Mouse (Mus musculus) forebrain, embryonic 12.5 days (tissue): ENCODE measurements around the gene Tdgf1. TPM values are rescaled to one million over a fixed set of nuclear protein-coding genes. Genes with fewer than 3 reads are reported as not detected.
A peak's percentile ranks its signal among the peaks of the same experiment; 100 is the strongest.

Experiments used
- ATAC-seq: fragments of 200-750 bp; cut with Nextera tagmentation; 2 replicates; pipeline ENCODE4 v1.8.0; 2017; ENCODE audit warnings: moderate TSS enrichment; ENCODE audit not compliant: low FRiP score
- H3K27ac ChIP-seq: fragments of 300-500 bp; sonication (generic); 2 replicates; pipeline ENCODE4 v1.5.1; 2016; ENCODE audit warnings: mild to moderate bottlenecking
- H3K27me3 ChIP-seq: fragments of 300-500 bp; sonication (generic); 2 replicates; pipeline ENCODE4 v1.6.1; 2016; ENCODE audit warnings: mild to moderate bottlenecking
- H3K36me3 ChIP-seq: fragments of 300-500 bp; sonication (generic); replicated peaks from 2 replicates; pipeline ENCODE4 v1.6.1; 2016; ENCODE audit warnings: mild to moderate bottlenecking
- H3K4me1 ChIP-seq: fragments of 300-500 bp; sonication (generic); 2 replicates; pipeline ENCODE4 v1.6.1; 2016
- H3K4me2 ChIP-seq: fragments of 300-500 bp; sonication (generic); 2 replicates; pipeline ENCODE4 v1.6.1; 2016; ENCODE audit warnings: mild to moderate bottlenecking, moderate library complexity
- H3K4me3 ChIP-seq: fragments of 300-500 bp; sonication (generic); replicated peaks from 2 replicates; pipeline ENCODE4 v1.5.1; 2016; ENCODE audit warnings: mild to moderate bottlenecking
- H3K9ac ChIP-seq: fragments of 300-500 bp; sonication (generic); 2 replicates; pipeline ENCODE4 v1.6.1; 2016; ENCODE audit warnings: mild to moderate bottlenecking
- H3K9me3 ChIP-seq: fragments of 300-500 bp; sonication (generic); 2 replicates; pipeline ENCODE4 v1.6.1; 2016
- whole genome bisulfite sequencing: fragments of 180-500 bp; shearing (Covaris S2); methylation state at CpG from one replicate; pipeline ENCODE4 v1.1.7; 2016; 5-methylcytosine and 5-hydroxymethylcytosine counted together
- polyA plus RNA-seq: library from polyadenylated mRNA; unstranded; fragments of >200 nt; fragmentation: Nextera tagmentation; extraction: Ambion mirVana; gene quantifications from 2 replicates; pipeline ENCODE4 v1.2.1, GENCODE M21; 2016

Gene Tdgf1
- polyA plus RNA-seq, 1 experiment from 2014 or later: not detected

- Histone ChIP-seq H3K9me3 (no peaks in the 10 kb centered on the region), H3K27ac (no peak overlapping the region), H3K9ac (no peak overlapping the region), H3K4me2 (no peak overlapping the region), H3K27me3 (no peaks in the 10 kb centered on the region), H3K4me1 (no peaks in the 10 kb centered on the region), H3K36me3 (no peaks in the 10 kb centered on the region), H3K4me3 (no peak overlapping the region)
- 74% methylated on average over 2 of the region's 2 CpGs for WGBS
- no peak for ATAC-seq
These were observed 19.9 kb upstream of the Tdgf1 start for GRCm38 (mm10) chr9:110965910-110966231.

GRCm38 (mm10) chr9:110965062-110965909 lies 19.3 kb upstream of the Tdgf1 start:
- no peak for ATAC-seq

GRCm38 (mm10) chr9:110963566-110964115 lies 17.7 kb upstream of the Tdgf1 start:
- WGBS: 92% methylated on average over 8 of the region's 8 CpGs
- no peak overlapping the region for H3K9ac ChIP-seq
- H3K36me3 ChIP-seq: no peaks in the 10 kb centered on the region
- no peaks in the 10 kb centered on the region for H3K27me3 ChIP-seq
- no peaks in the 10 kb centered on the region for H3K4me1 ChIP-seq
- H3K9me3 ChIP-seq: no peaks in the 10 kb centered on the region
- ATAC-seq: no peak
- no peak overlapping the region for H3K27ac ChIP-seq
- H3K4me3 ChIP-seq: no peak overlapping the region
- no peak overlapping the region for H3K4me2 ChIP-seq

More at GRCm38 (mm10) chr9:110965062-110965909, 19.3 kb upstream of the Tdgf1 start:
- WGBS: 91% methylated on average over 22 of the region's 22 CpGs
- no peak overlapping the region for H3K4me3 ChIP-seq
- H3K36me3 ChIP-seq: no peaks in the 10 kb centered on the region
- H3K27me3 ChIP-seq: no peaks in the 10 kb centered on the region
- H3K9me3 ChIP-seq: no peaks in the 10 kb centered on the region
- H3K27ac ChIP-seq: no peak overlapping the region
- no peak overlapping the region for H3K4me2 ChIP-seq
- no peaks in the 10 kb centered on the region for H3K4me1 ChIP-seq
- no peak overlapping the region for H3K9ac ChIP-seq

- H3K36me3 ChIP-seq: no peaks in the 10 kb centered on the region
- WGBS: 93% methylated on average over 8 of the region's 8 CpGs
- 0 out of 2 replicates have a peak, but pooled peaks cover 2% of the 10 kb centered on the region for H3K27me3 ChIP-seq
- no peaks in the 10 kb centered on the region for H3K9me3 ChIP-seq
- H3K4me2 ChIP-seq: no peak overlapping the region
- no peaks in the 10 kb centered on the region for H3K4me1 ChIP-seq
- no peak for ATAC-seq
- no peak overlapping the region for H3K27ac ChIP-seq
- H3K9ac ChIP-seq: no peak overlapping the region
- no peak overlapping the region for H3K4me3 ChIP-seq
These were observed 15.4 kb upstream of the Tdgf1 start for GRCm38 (mm10) chr9:110961386-110961785.

- H3K9ac ChIP-seq: no peak overlapping the region
- no peak for ATAC-seq
- no peaks in the 10 kb centered on the region for H3K9me3 ChIP-seq
- no peaks in the 10 kb centered on the region for H3K4me1 ChIP-seq
- no peak overlapping the region for H3K27ac ChIP-seq
- H3K4me2 ChIP-seq: no peak overlapping the region
- H3K27me3 ChIP-seq: peaks cover 10% of the 10 kb centered on the region
- WGBS: 90% methylated on average over 13 of the region's 13 CpGs
- no peak overlapping the region for H3K4me3 ChIP-seq
- H3K36me3 ChIP-seq: no peaks in the 10 kb centered on the region
These were observed 14.5 kb upstream of the Tdgf1 start for GRCm38 (mm10) chr9:110960230-110961149.

GRCm38 (mm10) chr9:110959669-110960068 lies 13.7 kb upstream of the Tdgf1 start:
- H3K27ac ChIP-seq: no peak overlapping the region
- H3K9ac ChIP-seq: no peak overlapping the region
- H3K36me3 ChIP-seq: no peaks in the 10 kb centered on the region
- H3K27me3 ChIP-seq: peaks cover 18% of the 10 kb centered on the region
- no peak overlapping the region for H3K4me3 ChIP-seq
- no peaks in the 10 kb centered on the region for H3K9me3 ChIP-seq
- peaks cover 2% of the 10 kb centered on the region; the same call in 1 of the 2 replicates for H3K4me1 ChIP-seq
- ATAC-seq: no peak
- WGBS: 79% methylated on average over 5 of the region's 5 CpGs
- H3K4me2 ChIP-seq: no peak overlapping the region

GRCm38 (mm10) chr9:110955962-110956361 lies 10.0 kb upstream of the Tdgf1 start:
- WGBS: 88% methylated on average over 6 of the region's 6 CpGs

GRCm38 (mm10) chr9:110954681-110955445 lies 8.9 kb upstream of the Tdgf1 start:
- H3K4me2 ChIP-seq: no peak overlapping the region; the same call in 1 of the 2 replicates
- H3K27ac ChIP-seq: no peak overlapping the region
- no peak overlapping the region for H3K9ac ChIP-seq
- no peak overlapping the region for H3K4me3 ChIP-seq
- H3K36me3 ChIP-seq: no peaks in the 10 kb centered on the region
- peaks cover 46% of the 10 kb centered on the region for H3K27me3 ChIP-seq
- H3K4me1 ChIP-seq: peaks cover 14% of the 10 kb centered on the region; the same call in 1 of the 2 replicates
- 40% methylated on average over 2 of the region's 2 CpGs for WGBS
- H3K9me3 ChIP-seq: no peaks in the 10 kb centered on the region
- ATAC-seq: no peak

More at GRCm38 (mm10) chr9:110955962-110956361, 10.0 kb upstream of the Tdgf1 start:
- peaks cover 14% of the 10 kb centered on the region; the same call in 1 of the 2 replicates for H3K4me1 ChIP-seq
- no peak for ATAC-seq
- no peak overlapping the region for H3K9ac ChIP-seq
- H3K4me2 ChIP-seq: no peak overlapping the region
- no peak overlapping the region for H3K4me3 ChIP-seq
- H3K27me3 ChIP-seq: peaks cover 44% of the 10 kb centered on the region
- no peak overlapping the region for H3K27ac ChIP-seq
- no peaks in the 10 kb centered on the region for H3K36me3 ChIP-seq
- no peaks in the 10 kb centered on the region for H3K9me3 ChIP-seq

GRCm38 (mm10) chr9:110953550-110954461 lies 7.8 kb upstream of the Tdgf1 start:
- peaks cover 52% of the 10 kb centered on the region for H3K27me3 ChIP-seq
- H3K4me1 ChIP-seq: peaks cover 14% of the 10 kb centered on the region; the same call in 1 of the 2 replicates
- peak overlapping the region; percentile 61 for H3K9ac ChIP-seq
- no peaks in the 10 kb centered on the region for H3K36me3 ChIP-seq
- 0 out of 2 replicates have a peak overlapping the region, but pooled peaks have one; percentile 36 for H3K27ac ChIP-seq
- H3K9me3 ChIP-seq: no peaks in the 10 kb centered on the region
- H3K4me2 ChIP-seq: peak overlapping the region; percentile 88
- ATAC-seq: peak; percentile 84
- peak overlapping the region; percentile 58 for H3K4me3 ChIP-seq
- 1% methylated on average over 44 of the region's 44 CpGs for WGBS

- peak overlapping the region; percentile 58 for H3K4me3 ChIP-seq
- no peaks in the 10 kb centered on the region for H3K9me3 ChIP-seq
- 36% methylated on average over 5 of the region's 5 CpGs for WGBS
- no peak overlapping the region for H3K27ac ChIP-seq
- peak overlapping the region; percentile 88 for H3K4me2 ChIP-seq
- H3K9ac ChIP-seq: peak overlapping the region; percentile 61; the same call in 1 of the 2 replicates
- peaks cover 58% of the 10 kb centered on the region for H3K27me3 ChIP-seq
- no peaks in the 10 kb centered on the region for H3K36me3 ChIP-seq
- no peak for ATAC-seq
- peaks cover 15% of the 10 kb centered on the region; the same call in 1 of the 2 replicates for H3K4me1 ChIP-seq
These were observed 7.1 kb upstream of the Tdgf1 start for GRCm38 (mm10) chr9:110952931-110953549.
